Mouse (Mus musculus) inflammation-experienced regulatory T-cells, adult 6 months (primary cell): ENCODE data around the gene Hmces. TPM values are rescaled to one million over a fixed set of nuclear protein-coding genes. Genes with fewer than 3 reads are reported as not detected.
A peak's percentile ranks its signal among the peaks of the same experiment; 100 is the strongest.
"Not testable (repeated sequence)": the region's sequence is repeated elsewhere in the genome, so short reads cannot be mapped to it uniquely, and the experiment has no call there.

ENCODE experiments used
- ATAC-seq: one replicate; pipeline ENCODE4 v1.8.0; 2017
- polyA plus RNA-seq, 3 experiments: library from polyadenylated mRNA; unstranded; fragments of 100-300 nt; shearing (Covaris generic); gene quantifications; one replicate each; pipeline ENCODE4 v1.2.1; 2017

The Hmces gene
- polyA plus RNA-seq, 3 experiments from 2014 or later, result 45.1 to 53.4 (median 49.3) TPM

GRCm38 (mm10) chr6:87915939-87916338 lies 2.2 kb downstream of the Hmces start:
- peak; percentile 80 for ATAC-seq

GRCm38 (mm10) chr6:87921201-87921600 lies 7.5 kb downstream of the Hmces start:
- no peak for ATAC-seq

GRCm38 (mm10) chr6:87923624-87924023 lies 9.9 kb downstream of the Hmces start:
- no peak for ATAC-seq

- ATAC-seq, result no peak
Observed at GRCm38 (mm10) chr6:87935037-87935436, 21.3 kb downstream of the Hmces start.

- ATAC-seq, result no peak
Observed at GRCm38 (mm10) chr6:87937178-87937788, 23.5 kb downstream of the Hmces start.

GRCm38 (mm10) chr6:87938941-87939340 lies 25.2 kb downstream of the Hmces start:
- ATAC-seq, result no peak

- no peak for ATAC-seq
Observed at GRCm38 (mm10) chr6:87942179-87942578, 28.4 kb downstream of the Hmces start.

- ATAC-seq, result not testable (repeated sequence)
Observed at GRCm38 (mm10) chr6:87962457-87962856, 48.7 kb downstream of the Hmces start.

- ATAC-seq, result no peak
Observed at GRCm38 (mm10) chr6:87970041-87970440, 56.3 kb downstream of the Hmces start.

GRCm38 (mm10) chr6:87979728-87980127 lies 66.0 kb downstream of the Hmces start:
- ATAC-seq, result no peak

GRCm38 (mm10) chr6:87980374-87981029 lies 66.8 kb downstream of the Hmces start:
- no peak for ATAC-seq

- ATAC-seq, result no peak
Observed at GRCm38 (mm10) chr6:87981030-87981485, 67.3 kb downstream of the Hmces start.

- no peak for ATAC-seq
Observed at GRCm38 (mm10) chr6:87981547-87982256, 68.0 kb downstream of the Hmces start, which contains the start of gene H1fx. H1fx (minus strand) TSS chr6:87981637.

GRCm38 (mm10) chr6:87982506-87982905 lies 68.8 kb downstream of the Hmces start:
- ATAC-seq, result no peak

Other genes starting within 250 kb of the Hmces start
- gene Aplf, start 241.7 kb upstream of the Hmces start, polyA plus RNA-seq, result 1 to 10 TPM; 4.3 to 5.4 (median 4.8) TPM
- gene Efcc1, start 183.1 kb upstream of the Hmces start, polyA plus RNA-seq, result under 1 TPM in 2 of 3 experiments, not detected in 1; 0.30 to 0.87 TPM
- gene Gp9, start 135.9 kb upstream of the Hmces start, polyA plus RNA-seq, result under 1 TPM in 1 of 3 experiments, not detected in 2; 0.41 TPM
- gene Rab43, start 101.8 kb upstream of the Hmces start, polyA plus RNA-seq, result 10 to 100 TPM; 11.1 to 18.7 (median 15.7) TPM
- 1 to 10 TPM; 3.6 to 6.6 (median 4.6) TPM for gene Gm45140, start 78.1 kb upstream of the Hmces start, polyA plus RNA-seq
- 100 to 1,000 TPM in 1 of 3 experiments, 10 to 100 TPM in 2; 84.1 to 102 (median 98.9) TPM for gene Isy1, start 75.1 kb upstream of the Hmces start, polyA plus RNA-seq
- 1,000 to 10,000 TPM in 2 of 3 experiments, 100 to 1,000 TPM in 1; 888 to 1,186 (median 1,089) TPM for gene Cnbp, start 62.8 kb upstream of the Hmces start, polyA plus RNA-seq
- 100 to 1,000 TPM in 1 of 3 experiments, 10 to 100 TPM in 2; 63.1 to 108 (median 84.1) TPM for gene Copg1, start 26.1 kb upstream of the Hmces start, polyA plus RNA-seq
- gene H1fx, start 67.7 kb downstream of the Hmces start, polyA plus RNA-seq, result not detected
- gene Rab7, start 131.3 kb downstream of the Hmces start, polyA plus RNA-seq, result 100 to 1,000 TPM; 271 to 323 (median 302) TPM
- 100 to 1,000 TPM in 2 of 3 experiments, 10 to 100 TPM in 1; 82.7 to 138 (median 128) TPM for gene Rpn1, start 170.5 kb downstream of the Hmces start, polyA plus RNA-seq